Comparison of ENCODE assay signal across 8 mouse cellular contexts in genomic region chr4:103214498-103214924, GRCm38 (mm10). TPM values are rescaled to one million over a fixed set of nuclear protein-coding genes. Genes with fewer than 3 reads are reported as not detected.
DNase-seq lines count a peak whose midpoint lies in the region; ATAC-seq lines count a peak whose summit lies in the region.

No protein-coding gene starts in this region.

- WGBS in heart, embryonic 11.5 days (ENCODE audit: insufficient replicate concordance): under 1% methylated on average over 48 of the region's 48 CpGs
- WGBS in kidney, embryonic 16.5 days: under 1% methylated on average over 38 of the region's 48 CpGs
- 2% methylated on average over 48 of the region's 48 CpGs for WGBS in liver, embryonic 12.5 days (ENCODE audit: insufficient replicate concordance)

- H3K4me3 ChIP-seq in heart, embryonic 11.5 days (ENCODE audit: low read depth, low read length): peak overlapping the region; percentile 70
- H3K4me3 ChIP-seq in kidney, embryonic 16.5 days (ENCODE audit: low read length): peak overlapping the region; percentile 75
- H3K4me3 ChIP-seq in liver, embryonic 12.5 days: peak overlapping the region; percentile 92

- DNase-seq in 3T3-L1 (ENCODE audit: low read depth, low spot score): peak; percentile 52
- DNase-seq in adrenal gland, postnatal 25 days: peak; percentile 74
- peak; percentile 76 for DNase-seq in naive thymus-derived CD4-positive, alpha-beta T cell, adult 2 months (ENCODE audit: low read depth)
- peak; percentile 55 to 85 for DNase-seq in spleen, postnatal 4 days (ENCODE audit: low spot score in 2 of 2)

- H3K9ac ChIP-seq in heart, embryonic 11.5 days (ENCODE audit: low read depth, low read length): peak overlapping the region; percentile 91
- H3K9ac ChIP-seq in kidney, embryonic 16.5 days (replicated peaks; ENCODE audit: low read length): peak overlapping the region; percentile 99
- peak overlapping the region; percentile 95 for H3K9ac ChIP-seq in liver, embryonic 12.5 days

- no peaks in the 10 kb centered on the region for H3K36me3 ChIP-seq in heart, embryonic 11.5 days (ENCODE audit: control insufficient read depth, insufficient read depth, low read length)
- peaks cover 5% of the 10 kb centered on the region; the same call in 1 of the 2 replicates for H3K36me3 ChIP-seq in kidney, embryonic 16.5 days (ENCODE audit: insufficient read depth, low read length)
- H3K36me3 ChIP-seq in liver, embryonic 12.5 days: peaks cover 16% of the 10 kb centered on the region

- peak; percentile 50 for ATAC-seq in erythroblast, adult 5-6 weeks (replicated peaks; ENCODE audit: low FRiP score, poor library complexity, severe bottlenecking)
- peak; percentile 72 for ATAC-seq in heart, embryonic 11.5 days (replicated peaks; ENCODE audit: insufficient number of reproducible peaks, low FRiP score, low TSS enrichment)
- ATAC-seq in kidney, embryonic 16.5 days (ENCODE audit: low FRiP score, low TSS enrichment): peak; percentile 83
- ATAC-seq in liver, embryonic 12.5 days: peak; percentile 68

- peak overlapping the region; percentile 96 for H3K27ac ChIP-seq in heart, embryonic 11.5 days (ENCODE audit: low read depth, low read length)
- H3K27ac ChIP-seq in kidney, embryonic 16.5 days (ENCODE audit: low read length): peak overlapping the region; percentile 99
- peak overlapping the region; percentile 93 for H3K27ac ChIP-seq in liver, embryonic 12.5 days

- H3K4me1 ChIP-seq in heart, embryonic 11.5 days (ENCODE audit: control insufficient read depth, insufficient read depth, low read length): 0 out of 2 replicates have a peak, but pooled peaks cover 2% of the 10 kb centered on the region
- H3K4me1 ChIP-seq in kidney, embryonic 16.5 days (ENCODE audit: insufficient read depth, low read length): peaks cover 13% of the 10 kb centered on the region
- H3K4me1 ChIP-seq in liver, embryonic 12.5 days: peaks cover 29% of the 10 kb centered on the region

- no peaks in the 10 kb centered on the region for H3K27me3 ChIP-seq in heart, embryonic 11.5 days (ENCODE audit: control insufficient read depth, insufficient read depth, low read length)
- no peaks in the 10 kb centered on the region for H3K27me3 ChIP-seq in kidney, embryonic 16.5 days (ENCODE audit: insufficient read depth, low read length)
- no peaks in the 10 kb centered on the region for H3K27me3 ChIP-seq in liver, embryonic 12.5 days (replicated peaks)

- no peaks in the 10 kb centered on the region for H3K9me3 ChIP-seq in heart, embryonic 11.5 days (replicated peaks; ENCODE audit: control insufficient read depth, low read length)
- H3K9me3 ChIP-seq in kidney, embryonic 16.5 days (ENCODE audit: low read length): no peaks in the 10 kb centered on the region
- H3K9me3 ChIP-seq in liver, embryonic 12.5 days (replicated peaks): no peaks in the 10 kb centered on the region

- H3K4me2 ChIP-seq in heart, embryonic 11.5 days: peak overlapping the region; percentile 74
- peak overlapping the region; percentile 79 for H3K4me2 ChIP-seq in kidney, embryonic 16.5 days (replicated peaks; ENCODE audit: low read depth, low read length)
- peak overlapping the region; percentile 90 for H3K4me2 ChIP-seq in liver, embryonic 12.5 days

RNA-seq across cellular contexts. Expression of gene Slc35d1, which starts 0.5 kb away (rescaled TPM):
- total RNA-seq in adrenal gland, postnatal 25 days (2021): 14.7 and 17.3 TPM in 2 replicates
- total RNA-seq in erythroblast, adult 5-6 weeks (2015; ENCODE audit: low replicate concordance): 7.5 and 12.1 TPM in 2 replicates
- 5.0 and 6.0 TPM in 2 replicates for total RNA-seq in erythroblast, adult 5-6 weeks (2017; ENCODE audit: low replicate concordance)
- polyA plus RNA-seq in heart, embryonic 11.5 days (2014; fragmentation: Nextera tagmentation; extraction: Ambion mirVana): 8.8 and 11.1 TPM in 2 replicates
- polyA plus RNA-seq in kidney, embryonic 16.5 days (2015; fragmentation: Nextera tagmentation; extraction: Ambion mirVana): 7.3 and 8.2 TPM in 2 replicates
- polyA plus RNA-seq in liver, embryonic 12.5 days (2016; fragmentation: Nextera tagmentation; extraction: Ambion mirVana): 11.1 and 12.7 TPM in 2 replicates

Comparison
In these comparisons a context has a peak if more than half of its experiments do, and no peak if none do; other contexts are left out.
1. Peak in every context shown above with its lines: DNase-seq, ATAC-seq, H3K4me3 ChIP-seq and H3K27ac ChIP-seq.